Mouse (Mus musculus) heart, adult 2 months (tissue): ENCODE data around the gene Zfp704.

Source experiments
- CTCF ChIP-seq: fragments of 200-600 bp; IDR thresholded peaks from 2 replicates; pipeline ENCODE4 v1.8.1; 2022; ENCODE audit warnings: antibody characterized with exemption, mild to moderate bottlenecking, moderate library complexity
- POLR2A ChIP-seq: fragments of 200-500 bp; IDR thresholded peaks from 2 replicates; pipeline ENCODE4 v1.6.1; 2011; ENCODE audit warnings: mild to moderate bottlenecking, low read depth, low read length, control low read depth; ENCODE audit not compliant: insufficient read depth

DNA sequence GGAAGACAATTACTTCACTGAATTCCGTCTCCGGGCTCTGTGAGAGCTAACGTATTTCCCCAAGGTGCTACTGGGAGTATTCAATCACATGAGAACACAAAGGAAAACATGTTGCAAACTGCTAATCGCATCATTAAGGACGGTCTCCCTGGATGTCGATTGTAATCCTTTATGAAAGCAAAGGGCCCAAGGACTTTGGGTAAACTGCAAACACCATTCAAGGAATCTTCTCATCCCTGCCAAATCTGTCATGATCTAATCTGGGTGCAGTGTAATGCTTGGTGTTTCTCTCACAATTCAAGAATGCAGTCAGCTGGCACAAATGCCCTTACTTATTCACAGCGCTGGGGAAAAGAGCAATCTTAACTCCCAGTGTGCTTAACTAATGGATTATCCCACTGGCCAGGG lies 96.2 kb downstream of the Zfp704 start:
- TF ChIP-seq CTCF = no peak
- TF ChIP-seq POLR2A = no peak
